Mouse (Mus musculus): ENCODE results near the gene Pi4kb. TPM values are rescaled to one million over a fixed set of nuclear protein-coding genes. Genes with fewer than 3 reads are reported as not detected.
A peak's percentile ranks its signal among the peaks of the same experiment; 100 is the strongest.

The Pi4kb gene
- polyA plus RNA-seq, 2 experiments: 30.4 to 54.7 TPM

DNA sequence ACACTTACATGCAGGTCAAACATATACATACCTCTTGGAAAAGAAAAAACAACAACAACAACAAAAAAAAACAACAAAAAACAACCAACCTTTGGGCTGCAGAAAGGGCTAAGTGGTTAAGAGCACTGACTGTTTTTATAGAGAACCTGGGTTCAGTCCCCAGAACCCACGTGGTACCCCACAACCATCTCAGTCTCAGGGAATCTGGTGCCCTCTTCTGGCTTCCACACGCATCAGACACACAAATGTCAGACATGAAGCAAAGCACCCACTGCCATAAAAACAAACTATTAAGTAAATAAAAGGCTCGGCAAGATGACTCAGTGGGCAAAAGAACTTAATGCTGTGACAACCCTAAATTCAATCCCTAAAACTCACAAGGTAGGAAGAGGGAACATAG, 55.4 kb downstream of the Pi4kb start:
- DNase-seq (ENCODE audit: low spot score) (no peak), ATAC-seq (ENCODE audit: low FRiP score, low read depth) (no peak)
- Histone ChIP-seq H3K36me3 (ENCODE audit: control insufficient read depth, insufficient read depth, low read length) (peaks cover 46% of the 10 kb centered on the region), H3K9me3 (ENCODE audit: control insufficient read depth, low read length) (no peaks in the 10 kb centered on the region), H3K9ac (ENCODE audit: low read depth, low read length, severe bottlenecking) (no peak overlapping the region), H3K4me1 (ENCODE audit: control insufficient read depth, insufficient read depth, low read length) (no peaks in the 10 kb centered on the region), H3K27me3 (ENCODE audit: control insufficient read depth, insufficient read depth, low read length) (no peaks in the 10 kb centered on the region), H3K4me2 (replicated peaks; ENCODE audit: low read depth, low read length, severe bottlenecking) (no peak overlapping the region), H3K4me3 (replicated peaks; ENCODE audit: low read length) (no peak overlapping the region), H3K27ac (replicated peaks; ENCODE audit: low read depth, low read length) (no peak overlapping the region)
- 67% methylated on average over 3 of the region's 3 CpGs for WGBS
- no peak for TF ChIP-seq POLR2A (IDR thresholded peaks at IDR 0.05; ENCODE audit: borderline replicate concordance, extremely low read depth, insufficient read depth, insufficient read length)

DNA sequence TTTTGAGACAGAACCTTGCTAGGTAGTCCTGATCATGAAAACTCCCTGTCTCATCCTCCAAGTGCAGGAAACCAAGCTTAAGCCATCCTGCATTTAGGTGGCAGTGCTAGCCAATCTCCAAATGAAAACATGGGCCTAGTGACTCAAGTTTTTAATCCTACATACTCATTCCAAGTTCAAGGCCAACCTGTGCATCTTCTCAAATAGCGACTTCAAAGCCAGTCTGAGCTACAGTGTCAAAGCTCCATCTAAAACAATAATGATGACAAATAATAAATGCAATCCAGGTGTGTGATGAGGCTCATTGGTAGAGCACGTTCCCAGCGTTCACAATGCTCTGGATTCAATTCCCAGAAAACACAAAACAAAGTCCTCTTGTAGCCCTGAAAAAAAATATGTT, 67.1 kb downstream of the Pi4kb start:
- 7% methylated on average over 3 of the region's 3 CpGs for WGBS
- Histone ChIP-seq H3K9ac (ENCODE audit: low read depth, low read length, severe bottlenecking) (peak overlapping the region; percentile 77), H3K27me3 (ENCODE audit: control insufficient read depth, insufficient read depth, low read length) (no peaks in the 10 kb centered on the region), H3K4me1 (ENCODE audit: control insufficient read depth, insufficient read depth, low read length) (peaks cover 6% of the 10 kb centered on the region; the same call in 1 of the 2 replicates), H3K9me3 (ENCODE audit: control insufficient read depth, low read length) (no peaks in the 10 kb centered on the region), H3K4me2 (replicated peaks; ENCODE audit: low read depth, low read length, severe bottlenecking) (peak overlapping the region; percentile 68), H3K4me3 (replicated peaks; ENCODE audit: low read length) (peak overlapping the region; percentile 75), H3K36me3 (ENCODE audit: control insufficient read depth, insufficient read depth, low read length) (peaks cover 10% of the 10 kb centered on the region), H3K27ac (replicated peaks; ENCODE audit: low read depth, low read length) (no peak overlapping the region)
- ATAC-seq (ENCODE audit: low FRiP score, low read depth): no peak
- TF ChIP-seq POLR2A (IDR thresholded peaks at IDR 0.05; ENCODE audit: borderline replicate concordance, extremely low read depth, insufficient read depth, insufficient read length): no peak
- DNase-seq (ENCODE audit: low spot score): no peak

DNA sequence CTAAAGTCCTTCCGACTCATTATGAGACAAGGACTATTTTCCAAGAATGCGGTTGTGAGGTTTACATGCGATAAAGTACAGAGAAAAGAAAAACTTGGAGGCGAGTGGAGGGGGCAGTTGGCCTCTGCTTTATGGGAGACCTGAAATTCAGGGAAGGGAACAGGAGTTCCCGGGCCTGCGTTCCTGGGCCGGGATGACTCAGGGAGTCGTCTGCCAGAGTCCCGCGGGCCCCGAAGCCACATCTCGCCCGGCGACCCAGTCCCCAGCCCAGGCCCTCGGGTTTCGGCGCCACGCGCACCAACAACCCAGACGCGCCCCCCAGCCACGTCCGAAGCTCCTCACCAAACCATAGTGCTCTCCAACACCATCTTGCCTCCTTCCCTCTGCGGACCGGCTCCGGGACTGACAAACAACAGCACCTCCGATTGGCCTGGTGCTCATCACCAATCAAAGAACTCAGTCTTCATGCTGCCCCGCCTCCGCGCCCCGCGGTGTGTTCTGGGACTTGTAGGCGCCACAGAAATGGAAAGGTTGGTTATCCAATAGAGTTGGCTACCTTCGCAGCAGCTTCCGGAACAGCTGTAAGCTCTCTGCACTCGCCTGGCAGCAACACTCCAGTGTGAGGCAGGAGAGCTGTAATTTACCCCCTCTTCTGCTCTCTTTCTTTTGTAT, 67.8 kb downstream of the Pi4kb start, which contains the start of gene Psmd4:
TSS of gene Psmd4 (minus strand) at position 449 of the 672 bp plus-strand sequence.
- TF ChIP-seq POLR2A (IDR thresholded peaks at IDR 0.05; ENCODE audit: borderline replicate concordance, extremely low read depth, insufficient read depth, insufficient read length): peak; percentile 90; the same call in 1 of the 2 replicates
- Histone ChIP-seq H3K9ac (ENCODE audit: low read depth, low read length, severe bottlenecking) (peak within 1 kb of the TSS; percentile 77), H3K27ac (replicated peaks; ENCODE audit: low read depth, low read length) (peak within 1 kb of the TSS; percentile 49; the same call in 1 of the 2 replicates), H3K4me3 (replicated peaks; ENCODE audit: low read length) (peak within 1 kb of the TSS; percentile 75), H3K36me3 (ENCODE audit: control insufficient read depth, insufficient read depth, low read length) (peaks cover 9% of the 10 kb centered on the region; the same call in 1 of the 2 replicates), H3K27me3 (ENCODE audit: control insufficient read depth, insufficient read depth, low read length) (no peaks in the 10 kb centered on the region), H3K9me3 (ENCODE audit: control insufficient read depth, low read length) (no peaks in the 10 kb centered on the region), H3K4me1 (ENCODE audit: control insufficient read depth, insufficient read depth, low read length) (peaks cover 6% of the 10 kb centered on the region; the same call in 1 of the 2 replicates), H3K4me2 (replicated peaks; ENCODE audit: low read depth, low read length, severe bottlenecking) (peak within 1 kb of the TSS; percentile 68)
- DNase-seq (ENCODE audit: low spot score) (peak; percentile 98), ATAC-seq (ENCODE audit: low FRiP score, low read depth) (peak; percentile 99)
- WGBS: 1% methylated on average over 32 of the region's 36 CpGs

DNA sequence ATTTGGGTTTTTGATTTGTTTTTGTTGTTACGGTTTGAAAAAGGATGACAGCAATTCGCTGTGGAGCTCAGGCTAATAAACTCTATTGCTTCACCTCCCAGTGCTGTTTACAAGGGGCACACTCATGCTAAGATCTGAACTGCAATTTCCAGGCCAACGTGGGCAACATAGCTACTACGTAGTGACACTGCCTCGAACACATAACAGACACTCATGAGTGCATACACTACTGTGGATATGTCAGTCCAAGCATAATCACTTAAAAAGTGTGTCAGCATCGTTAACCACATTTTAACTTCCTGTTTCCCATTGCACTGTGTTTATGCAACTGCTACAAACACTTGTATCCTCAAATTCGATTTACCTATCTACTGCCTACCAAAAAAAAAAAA, 68.3 kb downstream of the Pi4kb start:
- Histone ChIP-seq H3K9ac (ENCODE audit: low read depth, low read length, severe bottlenecking) (peak overlapping the region; percentile 77), H3K27me3 (ENCODE audit: control insufficient read depth, insufficient read depth, low read length) (no peaks in the 10 kb centered on the region), H3K4me1 (ENCODE audit: control insufficient read depth, insufficient read depth, low read length) (peaks cover 6% of the 10 kb centered on the region; the same call in 1 of the 2 replicates), H3K27ac (replicated peaks; ENCODE audit: low read depth, low read length) (peak overlapping the region; percentile 49; the same call in 1 of the 2 replicates), H3K9me3 (ENCODE audit: control insufficient read depth, low read length) (no peaks in the 10 kb centered on the region), H3K4me3 (replicated peaks; ENCODE audit: low read length) (peak overlapping the region; percentile 75), H3K36me3 (ENCODE audit: control insufficient read depth, insufficient read depth, low read length) (peaks cover 9% of the 10 kb centered on the region; the same call in 1 of the 2 replicates), H3K4me2 (replicated peaks; ENCODE audit: low read depth, low read length, severe bottlenecking) (peak overlapping the region; percentile 51)
- WGBS: 23% methylated on average over 7 of the region's 7 CpGs
- peak; percentile 28; the same call in 1 of the 2 replicates for ATAC-seq (ENCODE audit: low FRiP score, low read depth)
- TF ChIP-seq POLR2A (IDR thresholded peaks at IDR 0.05; ENCODE audit: borderline replicate concordance, extremely low read depth, insufficient read depth, insufficient read length): no peak
- DNase-seq (ENCODE audit: low spot score): no peak

DNA sequence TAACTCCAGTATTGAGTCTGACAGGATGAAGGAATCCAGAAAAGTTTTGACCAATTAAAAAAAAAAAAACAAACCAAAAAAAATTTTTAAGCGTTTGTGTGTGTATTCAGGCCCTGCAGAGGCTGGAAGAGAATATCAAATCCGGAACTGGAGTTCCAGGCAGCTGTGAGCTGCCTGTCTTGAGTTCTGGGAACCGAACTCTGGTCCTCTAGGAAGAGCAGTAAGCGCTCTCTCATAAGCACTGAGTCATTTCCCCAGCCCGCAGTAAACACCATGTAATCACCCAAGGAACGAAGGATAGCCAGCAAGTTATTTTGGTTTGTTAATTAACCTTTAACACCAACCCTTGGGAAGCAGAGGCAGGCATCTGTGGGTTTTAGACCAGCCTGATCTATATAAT, 68.7 kb downstream of the Pi4kb start:
- DNase-seq (ENCODE audit: low spot score): no peak
- H3K4me2 ChIP-seq (replicated peaks; ENCODE audit: low read depth, low read length, severe bottlenecking): peak overlapping the region; percentile 51; the same call in 1 of the 2 replicates
- no peak for ATAC-seq (ENCODE audit: low FRiP score, low read depth)
- TF ChIP-seq POLR2A (IDR thresholded peaks at IDR 0.05; ENCODE audit: borderline replicate concordance, extremely low read depth, insufficient read depth, insufficient read length): no peak
- H3K4me3 ChIP-seq (replicated peaks; ENCODE audit: low read length): no peak overlapping the region
- 55% methylated on average over 6 of the region's 6 CpGs for WGBS
- H3K9ac ChIP-seq (ENCODE audit: low read depth, low read length, severe bottlenecking): no peak overlapping the region
- no peaks in the 10 kb centered on the region for H3K27me3 ChIP-seq (ENCODE audit: control insufficient read depth, insufficient read depth, low read length)
- peaks cover 9% of the 10 kb centered on the region; the same call in 1 of the 2 replicates for H3K36me3 ChIP-seq (ENCODE audit: control insufficient read depth, insufficient read depth, low read length)
- H3K27ac ChIP-seq (replicated peaks; ENCODE audit: low read depth, low read length): no peak overlapping the region
- no peaks in the 10 kb centered on the region for H3K9me3 ChIP-seq (ENCODE audit: control insufficient read depth, low read length)
- peaks cover 6% of the 10 kb centered on the region; the same call in 1 of the 2 replicates for H3K4me1 ChIP-seq (ENCODE audit: control insufficient read depth, insufficient read depth, low read length)

All from limb, embryonic 14.5 days (tissue).